Mouse (Mus musculus): ENCODE measurements at regions not wholly inside any gene's neighbourhood (a gene's known extent, or its start where the extent isn't known, plus 50 kb on each side); places are given as distances from the start of the nearest gene placed in this dataset.

DNA sequence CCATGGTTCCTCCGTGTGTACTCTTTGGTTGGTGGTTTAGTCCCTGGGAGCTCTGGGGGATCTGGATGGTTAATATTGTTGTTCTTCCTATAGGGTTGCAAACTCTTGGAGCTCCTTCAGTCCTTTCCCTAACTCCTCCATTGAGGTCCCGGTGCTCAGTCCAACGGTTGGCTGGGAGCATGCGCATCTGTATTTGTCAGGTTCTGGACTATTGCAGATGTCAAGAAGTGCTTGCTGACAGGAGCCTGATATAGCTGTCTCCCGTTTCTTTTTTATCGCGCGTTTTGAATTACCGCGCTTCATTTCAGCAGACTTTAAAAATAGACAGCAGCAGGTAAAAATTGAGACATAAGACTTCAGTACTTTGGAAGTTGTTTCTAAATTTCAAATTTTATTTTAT is 518.3 kb upstream of the Adgrl2 start:
- TF ChIP-seq EP300 (IDR thresholded peaks at IDR 0.05; ENCODE audit: insufficient read depth, low read depth, low read length): no peak
- TF ChIP-seq POLR2A (IDR thresholded peaks at IDR 0.05; ENCODE audit: insufficient read depth, low read length): no peak
- no peak for TF ChIP-seq CTCF (IDR thresholded peaks at IDR 0.05; ENCODE audit: low read depth, low read length)
- Histone ChIP-seq H3K9me3 (replicated peaks; ENCODE audit: control insufficient read depth, insufficient read depth, low read length, poor library complexity, severe bottlenecking) (no peaks in the 10 kb centered on the region), H3K27ac (ENCODE audit: insufficient read depth, low read length) (no peak overlapping the region), H3K36me3 (ENCODE audit: control insufficient read depth, insufficient read depth, low read length, poor library complexity, severe bottlenecking) (no peaks in the 10 kb centered on the region), H3K4me1 (ENCODE audit: control insufficient read depth, insufficient read depth, low read length) (no peaks in the 10 kb centered on the region), H3K4me3 (ENCODE audit: low read depth, low read length) (no peak overlapping the region), H3K9ac (ENCODE audit: low read depth, poor library complexity, severe bottlenecking) (no peak overlapping the region), H3K27me3 (ENCODE audit: control insufficient read depth, insufficient read depth, low read length, poor library complexity, severe bottlenecking) (no peaks in the 10 kb centered on the region)

DNA sequence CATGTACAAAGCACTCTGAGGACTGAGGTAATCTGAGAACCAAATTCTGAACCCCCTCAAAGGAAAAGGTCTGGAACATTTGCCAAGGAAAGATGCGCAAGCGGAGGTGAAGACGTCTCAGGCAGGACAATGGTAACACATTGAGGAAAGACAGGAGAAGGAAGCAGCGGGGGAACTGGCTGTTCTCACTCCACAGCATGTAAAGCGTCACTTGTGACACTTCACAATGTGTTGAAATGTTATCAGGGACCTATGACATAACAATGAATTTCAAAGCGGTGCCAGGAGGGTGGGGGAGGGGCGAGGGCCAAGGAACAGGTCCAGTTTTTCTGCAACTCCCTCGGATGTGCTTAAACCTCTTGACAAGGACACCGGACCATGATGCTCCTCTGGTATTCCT is 515.3 kb upstream of the Adgrl2 start:
- H3K4me3 ChIP-seq (ENCODE audit: low read depth, low read length): no peak overlapping the region
- H3K27ac ChIP-seq (ENCODE audit: insufficient read depth, low read length): no peak overlapping the region
- no peaks in the 10 kb centered on the region for H3K4me1 ChIP-seq (ENCODE audit: control insufficient read depth, insufficient read depth, low read length)
- no peaks in the 10 kb centered on the region for H3K9me3 ChIP-seq (replicated peaks; ENCODE audit: control insufficient read depth, insufficient read depth, low read length, poor library complexity, severe bottlenecking)
- no peaks in the 10 kb centered on the region for H3K36me3 ChIP-seq (ENCODE audit: control insufficient read depth, insufficient read depth, low read length, poor library complexity, severe bottlenecking)
- H3K9ac ChIP-seq (ENCODE audit: low read depth, poor library complexity, severe bottlenecking): no peak overlapping the region
- TF ChIP-seq CTCF (IDR thresholded peaks at IDR 0.05; ENCODE audit: low read depth, low read length) (no peak), POLR2A (IDR thresholded peaks at IDR 0.05; ENCODE audit: insufficient read depth, low read length) (no peak), EP300 (IDR thresholded peaks at IDR 0.05; ENCODE audit: insufficient read depth, low read depth, low read length) (no peak)
- H3K27me3 ChIP-seq (ENCODE audit: control insufficient read depth, insufficient read depth, low read length, poor library complexity, severe bottlenecking): no peaks in the 10 kb centered on the region

DNA sequence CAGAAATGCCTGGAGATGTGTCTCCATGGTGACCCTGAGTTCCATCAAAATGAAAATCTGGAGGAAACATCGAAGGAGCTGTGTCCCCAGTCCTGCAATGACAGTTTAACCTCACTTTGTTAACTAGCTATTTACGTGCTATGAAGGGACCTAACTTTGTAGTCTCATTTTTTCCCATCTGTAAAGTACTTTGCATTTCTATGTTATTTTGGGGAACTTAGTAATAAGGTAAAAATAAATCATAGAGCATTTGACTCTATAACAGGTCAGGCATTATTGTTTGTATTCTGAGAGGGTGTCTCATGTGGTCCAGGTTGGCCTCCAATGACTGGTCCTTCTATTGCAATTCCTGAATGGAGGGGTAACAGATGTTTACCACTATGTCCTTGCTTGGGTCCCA is 513.6 kb upstream of the Adgrl2 start:
- H3K27ac ChIP-seq (ENCODE audit: insufficient read depth, low read length): no peak overlapping the region
- no peaks in the 10 kb centered on the region for H3K27me3 ChIP-seq (ENCODE audit: control insufficient read depth, insufficient read depth, low read length, poor library complexity, severe bottlenecking)
- no peak overlapping the region for H3K4me3 ChIP-seq (ENCODE audit: low read depth, low read length)
- H3K9ac ChIP-seq (ENCODE audit: low read depth, poor library complexity, severe bottlenecking): no peak overlapping the region
- no peaks in the 10 kb centered on the region for H3K36me3 ChIP-seq (ENCODE audit: control insufficient read depth, insufficient read depth, low read length, poor library complexity, severe bottlenecking)
- no peaks in the 10 kb centered on the region for H3K4me1 ChIP-seq (ENCODE audit: control insufficient read depth, insufficient read depth, low read length)
- no peaks in the 10 kb centered on the region for H3K9me3 ChIP-seq (replicated peaks; ENCODE audit: control insufficient read depth, insufficient read depth, low read length, poor library complexity, severe bottlenecking)
- TF ChIP-seq CTCF (IDR thresholded peaks at IDR 0.05; ENCODE audit: low read depth, low read length) (no peak), EP300 (IDR thresholded peaks at IDR 0.05; ENCODE audit: insufficient read depth, low read depth, low read length) (no peak), POLR2A (IDR thresholded peaks at IDR 0.05; ENCODE audit: insufficient read depth, low read length) (no peak)

DNA sequence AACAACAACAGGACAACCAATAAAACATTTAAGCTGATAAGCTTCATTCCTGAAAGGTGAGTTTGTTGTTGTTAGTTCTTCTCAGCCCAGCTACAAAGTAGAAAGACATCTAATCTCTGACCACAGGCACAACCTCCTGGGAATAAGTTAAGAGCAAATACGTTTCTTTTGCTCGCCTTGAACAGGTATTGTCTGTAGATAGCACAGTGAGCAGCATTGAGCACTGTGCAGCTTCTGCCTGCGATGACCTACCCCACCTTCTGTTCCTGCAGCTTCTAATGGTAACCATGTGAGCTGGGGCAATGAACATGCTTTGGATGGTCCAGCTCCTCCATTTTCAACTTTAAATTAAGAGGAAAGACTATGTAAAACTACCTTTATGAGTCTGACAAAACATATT is 509.8 kb upstream of the Adgrl2 start:
- H3K27me3 ChIP-seq (ENCODE audit: control insufficient read depth, insufficient read depth, low read length, poor library complexity, severe bottlenecking): no peaks in the 10 kb centered on the region
- no peaks in the 10 kb centered on the region for H3K4me1 ChIP-seq (ENCODE audit: control insufficient read depth, insufficient read depth, low read length)
- TF ChIP-seq EP300 (IDR thresholded peaks at IDR 0.05; ENCODE audit: insufficient read depth, low read depth, low read length): no peak
- no peak for TF ChIP-seq POLR2A (IDR thresholded peaks at IDR 0.05; ENCODE audit: insufficient read depth, low read length)
- no peak for TF ChIP-seq CTCF (IDR thresholded peaks at IDR 0.05; ENCODE audit: low read depth, low read length)
- H3K9me3 ChIP-seq (replicated peaks; ENCODE audit: control insufficient read depth, insufficient read depth, low read length, poor library complexity, severe bottlenecking): no peaks in the 10 kb centered on the region
- no peaks in the 10 kb centered on the region for H3K36me3 ChIP-seq (ENCODE audit: control insufficient read depth, insufficient read depth, low read length, poor library complexity, severe bottlenecking)
- H3K9ac ChIP-seq (ENCODE audit: low read depth, poor library complexity, severe bottlenecking): no peak overlapping the region
- no peak overlapping the region for H3K27ac ChIP-seq (ENCODE audit: insufficient read depth, low read length)
- H3K4me3 ChIP-seq (ENCODE audit: low read depth, low read length): no peak overlapping the region

DNA sequence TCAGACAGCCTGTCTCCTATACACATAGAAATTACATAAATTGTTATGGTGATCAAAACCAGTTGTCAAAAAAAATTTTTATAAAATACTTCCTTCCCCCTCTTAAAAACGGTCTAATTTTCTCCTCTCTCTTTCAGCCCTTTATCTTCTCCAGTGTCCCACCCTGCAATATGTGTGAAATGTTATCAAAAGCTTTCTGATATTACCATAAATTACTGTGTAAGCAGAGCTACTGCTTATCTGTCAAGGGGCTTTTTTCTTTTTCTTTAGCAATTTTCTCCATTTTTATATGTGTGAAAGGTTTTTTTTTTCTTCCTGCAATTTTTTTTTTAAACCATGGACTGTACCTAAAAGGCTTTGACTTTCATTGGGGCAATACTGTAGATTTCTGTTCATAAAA is 508.4 kb upstream of the Adgrl2 start:
- Histone ChIP-seq H3K9ac (ENCODE audit: low read depth, poor library complexity, severe bottlenecking) (no peak overlapping the region), H3K4me1 (ENCODE audit: control insufficient read depth, insufficient read depth, low read length) (no peaks in the 10 kb centered on the region), H3K4me3 (ENCODE audit: low read depth, low read length) (no peak overlapping the region), H3K27ac (ENCODE audit: insufficient read depth, low read length) (no peak overlapping the region), H3K9me3 (replicated peaks; ENCODE audit: control insufficient read depth, insufficient read depth, low read length, poor library complexity, severe bottlenecking) (no peaks in the 10 kb centered on the region), H3K36me3 (ENCODE audit: control insufficient read depth, insufficient read depth, low read length, poor library complexity, severe bottlenecking) (no peaks in the 10 kb centered on the region), H3K27me3 (ENCODE audit: control insufficient read depth, insufficient read depth, low read length, poor library complexity, severe bottlenecking) (no peaks in the 10 kb centered on the region)
- TF ChIP-seq POLR2A (IDR thresholded peaks at IDR 0.05; ENCODE audit: insufficient read depth, low read length) (no peak), CTCF (IDR thresholded peaks at IDR 0.05; ENCODE audit: low read depth, low read length) (no peak), EP300 (IDR thresholded peaks at IDR 0.05; ENCODE audit: insufficient read depth, low read depth, low read length) (no peak)

DNA sequence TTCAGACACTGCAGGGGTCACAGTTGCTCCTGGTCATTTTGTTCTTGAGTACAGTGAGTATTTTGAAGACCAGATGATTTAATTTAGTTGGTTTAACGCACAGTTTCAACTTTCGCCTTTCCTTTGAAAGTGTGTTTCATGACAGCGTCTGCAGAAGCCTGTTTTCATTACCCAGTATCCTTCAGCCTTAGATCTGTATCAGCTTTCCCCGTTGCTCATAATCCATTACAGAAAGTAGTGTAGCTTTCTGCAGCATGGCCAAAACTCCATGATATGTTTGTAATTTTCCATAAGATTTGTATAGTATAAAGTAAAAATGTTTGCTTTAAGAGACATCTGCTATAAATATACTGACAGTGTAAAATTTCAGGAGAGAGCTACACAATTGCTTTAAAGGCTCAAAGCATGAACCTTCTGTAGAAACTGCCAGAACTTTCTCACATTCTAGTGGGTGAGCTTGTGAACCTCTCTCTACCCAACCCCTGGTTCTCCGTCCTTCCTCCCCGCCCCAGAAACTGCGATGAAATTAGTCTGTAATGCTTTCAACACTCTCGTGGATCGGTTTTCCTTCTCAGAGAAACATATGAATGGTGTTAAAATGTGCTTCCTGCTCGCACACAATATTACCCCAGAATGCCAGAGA is 506.6 kb upstream of the Adgrl2 start:
- Histone ChIP-seq H3K4me3 (ENCODE audit: low read depth, low read length) (no peak overlapping the region), H3K27ac (ENCODE audit: insufficient read depth, low read length) (no peak overlapping the region), H3K36me3 (ENCODE audit: control insufficient read depth, insufficient read depth, low read length, poor library complexity, severe bottlenecking) (no peaks in the 10 kb centered on the region), H3K9me3 (replicated peaks; ENCODE audit: control insufficient read depth, insufficient read depth, low read length, poor library complexity, severe bottlenecking) (no peaks in the 10 kb centered on the region), H3K27me3 (ENCODE audit: control insufficient read depth, insufficient read depth, low read length, poor library complexity, severe bottlenecking) (no peaks in the 10 kb centered on the region), H3K9ac (ENCODE audit: low read depth, poor library complexity, severe bottlenecking) (no peak overlapping the region), H3K4me1 (ENCODE audit: control insufficient read depth, insufficient read depth, low read length) (no peaks in the 10 kb centered on the region)
- TF ChIP-seq POLR2A (IDR thresholded peaks at IDR 0.05; ENCODE audit: insufficient read depth, low read length): no peak
- no peak for TF ChIP-seq CTCF (IDR thresholded peaks at IDR 0.05; ENCODE audit: low read depth, low read length)
- TF ChIP-seq EP300 (IDR thresholded peaks at IDR 0.05; ENCODE audit: insufficient read depth, low read depth, low read length): no peak
